Mouse (Mus musculus): ENCODE results near the gene Pln. TPM values are rescaled to one million over a fixed set of nuclear protein-coding genes. Genes with fewer than 3 reads are reported as not detected.
A peak's percentile ranks its signal among the peaks of the same experiment; 100 is the strongest.

Gene Pln
- polyA plus RNA-seq, 1 experiment, result 5.5 TPM

DNA sequence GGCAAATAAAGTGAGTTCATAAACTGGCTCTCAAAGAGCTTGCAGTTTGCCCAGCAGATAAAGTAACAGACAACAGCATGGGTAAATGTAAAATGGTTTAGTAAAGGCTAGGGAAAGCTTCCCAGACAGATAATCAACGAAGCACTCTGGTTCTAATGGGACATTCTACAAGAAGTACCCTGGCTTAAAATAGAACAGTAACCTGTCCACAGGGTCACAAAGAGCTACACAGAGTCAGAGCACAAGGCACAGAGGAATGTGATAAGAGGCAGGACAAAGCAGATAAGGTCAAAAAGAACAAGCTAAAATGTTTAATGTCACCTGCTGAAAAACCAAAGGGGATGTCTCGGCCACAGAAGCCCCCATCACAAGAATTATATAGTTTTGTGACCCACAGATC lies 4.7 kb upstream of the Pln start:
- Histone ChIP-seq H3K4me3 (ENCODE audit: insufficient read depth, low read depth, low read length) (no peak overlapping the region), H3K27me3 (replicated peaks; ENCODE audit: control insufficient read depth, insufficient read depth, low read length) (no peaks in the 10 kb centered on the region), H3K4me1 (ENCODE audit: control insufficient read depth, insufficient read depth, low read length) (no peaks in the 10 kb centered on the region; the same call in 1 of the 2 replicates), H3K36me3 (ENCODE audit: control insufficient read depth, insufficient read depth, low read length) (no peaks in the 10 kb centered on the region), H3K27ac (ENCODE audit: insufficient read depth, low read depth, low read length) (no peak overlapping the region)
- no peak for DNase-seq
- TF ChIP-seq POLR2A (IDR thresholded peaks at IDR 0.05; ENCODE audit: low read depth, low read length) (no peak), CTCF (conservative IDR thresholded peaks at IDR 0.05; ENCODE audit: insufficient read depth, insufficient read length, low read depth, low read length) (no peak)
- WGBS, result 59% methylated on average over 2 of the region's 2 CpGs

DNA sequence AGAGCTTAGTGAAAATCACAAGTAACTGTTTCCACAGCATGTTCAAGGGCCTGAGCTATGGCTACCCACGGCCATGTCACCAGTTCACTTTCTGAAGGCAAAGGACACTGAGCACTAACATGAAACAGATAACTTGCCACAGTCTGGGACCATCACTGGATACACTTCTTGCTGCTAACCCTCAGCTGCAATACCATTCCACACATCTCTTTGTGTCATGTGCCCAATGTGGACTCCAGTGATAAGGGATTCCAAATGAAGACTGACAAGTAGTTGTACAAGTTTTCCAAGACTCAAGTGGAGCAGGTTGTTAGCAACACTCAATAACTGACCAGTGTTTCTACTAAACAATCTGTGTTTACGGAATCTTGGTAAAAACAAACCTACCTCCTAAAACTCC lies 2.2 kb upstream of the Pln start:
- H3K27me3 ChIP-seq (replicated peaks; ENCODE audit: control insufficient read depth, insufficient read depth, low read length), result no peaks in the 10 kb centered on the region
- 77% methylated on average over 2 of the region's 2 CpGs for WGBS
- no peaks in the 10 kb centered on the region; the same call in 1 of the 2 replicates for H3K4me1 ChIP-seq (ENCODE audit: control insufficient read depth, insufficient read depth, low read length)
- H3K36me3 ChIP-seq (ENCODE audit: control insufficient read depth, insufficient read depth, low read length), result no peaks in the 10 kb centered on the region
- DNase-seq, result no peak
- no peak overlapping the region for H3K4me3 ChIP-seq (ENCODE audit: insufficient read depth, low read depth, low read length)
- TF ChIP-seq POLR2A (IDR thresholded peaks at IDR 0.05; ENCODE audit: low read depth, low read length) (no peak), CTCF (conservative IDR thresholded peaks at IDR 0.05; ENCODE audit: insufficient read depth, insufficient read length, low read depth, low read length) (no peak)
- no peak overlapping the region for H3K27ac ChIP-seq (ENCODE audit: insufficient read depth, low read depth, low read length)

DNA sequence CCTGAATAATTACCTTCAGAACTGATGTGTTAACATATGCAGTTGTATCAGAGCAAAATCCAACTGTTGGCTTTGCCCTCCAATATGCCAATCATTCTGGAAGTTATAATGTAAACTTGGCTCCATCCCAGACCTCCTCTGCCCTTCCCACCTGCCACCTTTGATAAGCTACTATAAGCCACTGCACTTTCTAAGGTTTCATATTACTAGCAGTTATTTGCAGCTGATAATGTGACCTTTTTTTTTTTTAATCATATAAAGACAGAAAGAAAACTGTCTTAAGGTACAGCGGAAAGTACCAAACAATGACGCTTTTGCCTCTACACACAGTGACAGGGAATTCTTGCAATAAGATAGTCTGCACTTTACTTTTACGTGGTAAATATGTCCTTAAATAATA lies 1.5 kb upstream of the Pln start:
- TF ChIP-seq POLR2A (IDR thresholded peaks at IDR 0.05; ENCODE audit: low read depth, low read length), result no peak

DNA sequence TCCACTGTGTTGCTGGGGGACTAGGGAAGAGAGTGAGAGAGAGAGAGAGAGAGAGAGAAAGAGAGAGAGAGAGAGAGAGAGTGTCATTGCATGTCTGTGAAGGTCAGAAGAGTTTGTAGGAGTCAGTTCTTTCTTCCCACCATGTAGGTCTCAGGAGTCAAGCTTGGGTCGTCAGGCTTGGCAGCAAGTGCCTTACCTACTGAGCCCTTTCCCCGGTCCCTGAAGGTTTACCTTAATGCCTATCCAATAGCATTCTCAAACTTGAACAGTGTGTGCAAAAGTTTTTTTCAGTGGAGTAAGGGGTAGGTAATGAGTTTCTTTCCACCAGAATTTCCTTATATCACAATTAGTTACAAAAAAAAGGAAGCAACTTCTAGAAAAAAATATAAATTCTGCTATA lies 1.6 kb downstream of the Pln start:
- 49% methylated on average over 2 of the region's 2 CpGs for WGBS
- no peak for DNase-seq
- no peak overlapping the region for H3K27ac ChIP-seq (ENCODE audit: insufficient read depth, low read depth, low read length)
- H3K4me3 ChIP-seq (ENCODE audit: insufficient read depth, low read depth, low read length), result no peak overlapping the region
- no peaks in the 10 kb centered on the region for H3K36me3 ChIP-seq (ENCODE audit: control insufficient read depth, insufficient read depth, low read length)
- no peaks in the 10 kb centered on the region; the same call in 1 of the 2 replicates for H3K4me1 ChIP-seq (ENCODE audit: control insufficient read depth, insufficient read depth, low read length)
- TF ChIP-seq POLR2A (IDR thresholded peaks at IDR 0.05; ENCODE audit: low read depth, low read length) (no peak), CTCF (conservative IDR thresholded peaks at IDR 0.05; ENCODE audit: insufficient read depth, insufficient read length, low read depth, low read length) (no peak)
- H3K27me3 ChIP-seq (replicated peaks; ENCODE audit: control insufficient read depth, insufficient read depth, low read length), result no peaks in the 10 kb centered on the region

More for the DNA sequence above, 1.5 kb upstream of the Pln start:
- Histone ChIP-seq H3K4me3 (ENCODE audit: insufficient read depth, low read depth, low read length) (no peak overlapping the region), H3K4me1 (ENCODE audit: control insufficient read depth, insufficient read depth, low read length) (no peaks in the 10 kb centered on the region; the same call in 1 of the 2 replicates), H3K36me3 (ENCODE audit: control insufficient read depth, insufficient read depth, low read length) (no peaks in the 10 kb centered on the region), H3K27ac (ENCODE audit: insufficient read depth, low read depth, low read length) (no peak overlapping the region), H3K27me3 (replicated peaks; ENCODE audit: control insufficient read depth, insufficient read depth, low read length) (no peaks in the 10 kb centered on the region)
- 93% methylated on average over 3 of the region's 3 CpGs for WGBS
- no peak for DNase-seq

DNA sequence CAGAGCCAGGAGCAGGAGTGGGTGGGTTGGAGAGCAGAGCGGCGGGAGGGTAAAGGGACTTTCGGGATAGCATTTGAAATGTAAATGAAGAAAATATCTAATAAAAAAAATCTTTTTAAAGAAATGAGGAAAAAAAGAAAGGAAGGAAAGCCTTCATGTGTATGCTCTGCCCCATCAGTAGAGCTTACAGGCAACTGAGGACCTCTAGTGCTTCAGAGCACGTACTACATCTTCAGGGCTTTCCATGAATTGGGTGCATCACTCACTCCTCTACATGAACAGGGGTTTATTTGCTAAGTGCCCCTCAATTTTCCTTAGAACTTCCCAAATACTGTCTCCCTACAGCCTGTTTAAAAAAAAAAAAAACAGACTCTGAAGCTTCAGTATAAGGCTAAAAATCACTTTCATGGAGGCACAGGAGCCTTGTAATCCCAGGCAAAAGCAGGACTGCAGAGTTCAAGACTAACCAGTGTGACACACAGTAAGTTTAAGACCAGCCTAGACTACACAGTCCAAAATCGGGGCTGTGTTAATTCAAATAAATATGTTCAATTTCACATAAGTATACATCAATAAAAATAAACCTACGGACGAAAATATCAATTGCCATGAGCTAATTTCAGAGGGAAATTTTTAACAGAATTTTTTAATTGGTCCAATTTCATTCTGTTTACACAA lies 4.0 kb downstream of the Pln start:
- Histone ChIP-seq H3K27me3 (replicated peaks; ENCODE audit: control insufficient read depth, insufficient read depth, low read length) (no peaks in the 10 kb centered on the region), H3K4me1 (ENCODE audit: control insufficient read depth, insufficient read depth, low read length) (no peaks in the 10 kb centered on the region; the same call in 1 of the 2 replicates), H3K27ac (ENCODE audit: insufficient read depth, low read depth, low read length) (no peak overlapping the region), H3K36me3 (ENCODE audit: control insufficient read depth, insufficient read depth, low read length) (no peaks in the 10 kb centered on the region), H3K4me3 (ENCODE audit: insufficient read depth, low read depth, low read length) (no peak overlapping the region)
- TF ChIP-seq POLR2A (IDR thresholded peaks at IDR 0.05; ENCODE audit: low read depth, low read length) (no peak), CTCF (conservative IDR thresholded peaks at IDR 0.05; ENCODE audit: insufficient read depth, insufficient read length, low read depth, low read length) (peak; percentile 56)
- WGBS, result 82% methylated on average over 7 of the region's 7 CpGs
- DNase-seq, result peak; percentile 27

DNA sequence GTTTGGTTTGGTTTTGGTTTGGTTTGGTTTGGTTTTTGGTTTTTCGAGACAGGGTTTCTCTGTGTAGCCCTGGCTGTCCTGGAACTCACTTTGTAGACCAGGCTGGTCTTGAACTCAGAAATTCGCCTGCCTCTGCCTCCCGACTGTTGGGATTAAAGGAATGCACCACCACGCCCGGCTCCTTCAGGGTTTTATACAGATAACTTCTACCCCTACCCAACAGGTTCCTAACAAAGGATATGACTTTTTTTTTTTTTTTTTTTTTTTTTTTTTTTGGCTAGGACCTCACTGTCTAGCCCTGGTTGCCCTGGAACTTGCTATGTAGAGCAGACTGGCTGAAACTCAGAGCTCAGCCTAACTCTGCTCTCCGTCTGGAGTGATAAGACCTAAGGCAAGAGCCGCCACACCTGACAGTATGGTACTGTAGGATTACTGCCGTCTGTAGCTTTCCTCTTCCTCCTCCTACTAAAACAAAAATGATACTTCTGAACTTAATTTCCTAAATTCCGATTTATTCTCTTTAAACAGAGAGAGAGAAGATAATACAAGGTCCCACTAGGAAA lies 4.8 kb downstream of the Pln start:
- Histone ChIP-seq H3K27me3 (replicated peaks; ENCODE audit: control insufficient read depth, insufficient read depth, low read length) (no peaks in the 10 kb centered on the region), H3K4me1 (ENCODE audit: control insufficient read depth, insufficient read depth, low read length) (no peaks in the 10 kb centered on the region; the same call in 1 of the 2 replicates), H3K27ac (ENCODE audit: insufficient read depth, low read depth, low read length) (no peak overlapping the region), H3K36me3 (ENCODE audit: control insufficient read depth, insufficient read depth, low read length) (no peaks in the 10 kb centered on the region), H3K4me3 (ENCODE audit: insufficient read depth, low read depth, low read length) (no peak overlapping the region)
- DNase-seq, result no peak
- WGBS, result 92% methylated on average over 9 of the region's 9 CpGs
- TF ChIP-seq CTCF (conservative IDR thresholded peaks at IDR 0.05; ENCODE audit: insufficient read depth, insufficient read length, low read depth, low read length) (no peak), POLR2A (IDR thresholded peaks at IDR 0.05; ENCODE audit: low read depth, low read length) (no peak)

DNA sequence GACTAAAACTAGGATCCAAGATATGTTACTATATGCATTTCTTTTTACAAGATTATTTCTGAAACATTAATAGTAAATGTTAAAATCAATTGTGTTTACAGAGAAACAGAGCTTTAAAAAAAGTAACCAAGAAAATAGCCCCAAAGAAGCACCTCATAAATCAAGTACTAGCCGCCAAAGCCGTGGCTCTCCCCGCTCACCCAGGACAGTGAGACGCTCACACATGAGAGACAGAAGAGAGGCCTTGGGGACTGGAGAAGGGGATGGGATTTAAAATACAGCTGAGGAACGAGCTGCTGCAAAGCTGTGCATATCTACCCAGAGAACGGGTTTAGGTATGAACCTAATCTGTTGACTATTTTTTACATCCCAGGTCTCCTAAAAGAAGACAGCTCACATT lies 5.9 kb downstream of the Pln start:
- Histone ChIP-seq H3K4me3 (ENCODE audit: insufficient read depth, low read depth, low read length) (no peak overlapping the region), H3K27ac (ENCODE audit: insufficient read depth, low read depth, low read length) (no peak overlapping the region), H3K27me3 (replicated peaks; ENCODE audit: control insufficient read depth, insufficient read depth, low read length) (no peaks in the 10 kb centered on the region), H3K4me1 (ENCODE audit: control insufficient read depth, insufficient read depth, low read length) (no peaks in the 10 kb centered on the region; the same call in 1 of the 2 replicates), H3K36me3 (ENCODE audit: control insufficient read depth, insufficient read depth, low read length) (no peaks in the 10 kb centered on the region; the same call in 1 of the 2 replicates)
- 56% methylated on average over 6 of the region's 6 CpGs for WGBS
- TF ChIP-seq POLR2A (IDR thresholded peaks at IDR 0.05; ENCODE audit: low read depth, low read length), result no peak
- TF ChIP-seq CTCF (conservative IDR thresholded peaks at IDR 0.05; ENCODE audit: insufficient read depth, insufficient read length, low read depth, low read length), result no peak
- DNase-seq, result no peak

Data from kidney, adult 2 months (tissue).